Mouse (Mus musculus) retina, embryonic 14.5 days (tissue): ENCODE data around the gene Mettl7a1.
A peak's percentile ranks its signal among the peaks of the same experiment; 100 is the strongest.
"Not testable (repeated sequence)": the region's sequence is repeated elsewhere in the genome, so short reads cannot be mapped to it uniquely, and the experiment has no call there.

Source experiments
- DNase-seq: peaks from one replicate; pipeline ENCODE4 v3.0.0-alpha.2; 2015; ENCODE audit warnings: low spot score

Gene Mettl7a1

GRCm38 (mm10) chr15:100304019-100304991, at the start of gene Mettl7a1:
Gene Mettl7a1, plus strand, starts transcription at chr15:100304140.
- DNase-seq = peak; percentile 71

- no peak for DNase-seq
Measured at GRCm38 (mm10) chr15:100256386-100256785, 47.6 kb upstream of the Mettl7a1 start.

GRCm38 (mm10) chr15:100257305-100257704, 46.6 kb upstream of the Mettl7a1 start:
- DNase-seq = no peak

GRCm38 (mm10) chr15:100258646-100259425, 45.1 kb upstream of the Mettl7a1 start:
- no peak for DNase-seq

GRCm38 (mm10) chr15:100260351-100260750, 43.6 kb upstream of the Mettl7a1 start:
- DNase-seq = not testable (repeated sequence)

- peak; percentile 51 for DNase-seq
Measured at GRCm38 (mm10) chr15:100263246-100263905, 40.6 kb upstream of the Mettl7a1 start.

- no peak for DNase-seq
Measured at GRCm38 (mm10) chr15:100265586-100266325, 38.2 kb upstream of the Mettl7a1 start.

- DNase-seq = no peak
Measured at GRCm38 (mm10) chr15:100268916-100269315, 35.0 kb upstream of the Mettl7a1 start.

GRCm38 (mm10) chr15:100269776-100270175, 34.2 kb upstream of the Mettl7a1 start:
- DNase-seq = peak; percentile 9

GRCm38 (mm10) chr15:100270609-100271008, 33.3 kb upstream of the Mettl7a1 start:
- DNase-seq = not testable (repeated sequence)

GRCm38 (mm10) chr15:100271411-100271810, 32.5 kb upstream of the Mettl7a1 start:
- DNase-seq = no peak

GRCm38 (mm10) chr15:100273791-100274308, 30.1 kb upstream of the Mettl7a1 start:
- DNase-seq = not testable (repeated sequence)

GRCm38 (mm10) chr15:100274790-100275559, 29.0 kb upstream of the Mettl7a1 start:
- DNase-seq = no peak

GRCm38 (mm10) chr15:100276403-100276802, 27.5 kb upstream of the Mettl7a1 start:
- DNase-seq = no peak

GRCm38 (mm10) chr15:100277586-100277985, 26.4 kb upstream of the Mettl7a1 start:
- DNase-seq = no peak

- DNase-seq = no peak
Measured at GRCm38 (mm10) chr15:100280626-100281025, 23.3 kb upstream of the Mettl7a1 start, which contains the start of gene Tmprss12. Gene Tmprss12, plus strand, starts transcription at chr15:100280837.

- DNase-seq = no peak
Measured at GRCm38 (mm10) chr15:100288980-100289379, 15.0 kb upstream of the Mettl7a1 start.

GRCm38 (mm10) chr15:100290858-100291257, 13.1 kb upstream of the Mettl7a1 start:
- DNase-seq = no peak

- no peak for DNase-seq
Measured at GRCm38 (mm10) chr15:100292326-100292725, 11.6 kb upstream of the Mettl7a1 start.

GRCm38 (mm10) chr15:100297856-100298255, 6.1 kb upstream of the Mettl7a1 start:
- no peak for DNase-seq
